Mouse (Mus musculus): ENCODE results near the gene Pip4k2a. TPM values are rescaled to one million over a fixed set of nuclear protein-coding genes. Genes with fewer than 3 reads are reported as not detected.
A peak's percentile ranks its signal among the peaks of the same experiment; 100 is the strongest.

Pip4k2a gene
- total and polyA plus RNA-seq, 2 experiments from 2014 or later, result 8.4 to 9.3 TPM

DNA sequence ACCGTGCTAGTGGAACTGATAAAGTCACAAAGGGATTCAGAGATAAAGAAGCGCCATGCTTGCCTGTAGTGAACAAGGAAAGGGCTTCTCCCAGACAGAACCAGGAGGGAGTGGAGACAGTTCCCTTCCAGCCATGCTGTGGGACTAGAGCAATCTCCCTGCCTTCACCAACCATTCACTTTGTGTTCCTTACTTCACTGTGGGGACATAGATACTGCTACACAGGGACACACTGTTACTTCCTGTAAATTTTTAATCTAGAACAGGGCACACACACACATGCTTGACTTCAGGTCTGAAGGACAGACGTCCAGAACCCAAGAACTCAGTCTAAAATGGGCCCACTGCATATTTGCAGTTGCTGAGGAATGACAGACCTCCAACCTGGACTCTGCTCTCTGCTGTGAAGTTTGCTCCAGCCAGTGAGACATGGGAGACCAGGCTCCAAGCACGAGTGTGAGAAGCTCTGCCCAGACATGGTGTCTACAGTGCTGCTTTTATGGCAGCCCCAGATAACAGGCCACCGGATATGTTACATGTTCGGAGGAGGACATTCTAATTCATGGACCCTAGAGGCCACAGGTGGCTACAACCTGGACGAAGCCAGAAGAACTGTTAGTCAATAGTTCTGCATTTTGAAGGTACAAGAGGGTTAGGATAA is 69.2 kb downstream of the Pip4k2a start:
- ATAC-seq, result no peak
- Histone ChIP-seq H3K4me1 (ENCODE audit: insufficient read depth) (peaks cover 4% of the 10 kb centered on the region; the same call in 1 of the 2 replicates), H3K4me2 (ENCODE audit: low read depth) (no peak overlapping the region), H3K9me3 (ENCODE audit: low read length) (no peaks in the 10 kb centered on the region), H3K36me3 (ENCODE audit: insufficient read depth) (no peaks in the 10 kb centered on the region), H3K27me3 (ENCODE audit: insufficient read depth, low read length) (no peaks in the 10 kb centered on the region), H3K4me3 (ENCODE audit: low read depth, low read length) (no peak overlapping the region), H3K27ac (ENCODE audit: low read depth, low read length) (no peak overlapping the region), H3K9ac (no peak overlapping the region)
- no peak for TF ChIP-seq CTCF (IDR thresholded peaks at IDR 0.05; ENCODE audit: low read depth)
- 86% methylated on average over 7 of the region's 7 CpGs for WGBS
- no peak for DNase-seq

DNA sequence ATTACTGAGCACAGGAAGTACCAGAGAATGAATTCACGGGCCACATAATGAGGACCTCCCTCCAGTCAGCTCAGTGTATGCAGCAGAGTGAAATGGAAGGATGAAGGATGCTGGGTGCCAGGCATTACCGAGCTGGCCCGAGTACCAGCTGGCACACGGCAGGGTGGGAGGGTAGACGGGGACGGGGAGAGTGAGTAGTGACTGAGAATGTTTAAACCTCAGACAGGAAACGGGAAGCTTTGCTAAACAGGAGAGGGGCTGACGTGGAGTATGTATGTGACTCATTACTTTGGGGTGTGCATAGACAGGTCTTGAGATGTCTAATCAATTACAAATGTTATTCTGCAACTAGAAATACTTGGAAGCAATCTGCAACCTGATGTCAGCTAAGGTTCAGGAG is 69.7 kb downstream of the Pip4k2a start:
- H3K9ac ChIP-seq, result no peak overlapping the region
- H3K36me3 ChIP-seq (ENCODE audit: insufficient read depth), result no peaks in the 10 kb centered on the region
- 0 out of 2 replicates have a peak, but pooled peaks have one; percentile 29 for ATAC-seq
- no peak overlapping the region for H3K27ac ChIP-seq (ENCODE audit: low read depth, low read length)
- DNase-seq, result no peak
- H3K9me3 ChIP-seq (ENCODE audit: low read length), result no peaks in the 10 kb centered on the region
- peaks cover 4% of the 10 kb centered on the region; the same call in 1 of the 2 replicates for H3K4me1 ChIP-seq (ENCODE audit: insufficient read depth)
- no peak overlapping the region for H3K4me3 ChIP-seq (ENCODE audit: low read depth, low read length)
- no peaks in the 10 kb centered on the region for H3K27me3 ChIP-seq (ENCODE audit: insufficient read depth, low read length)
- no peak for TF ChIP-seq CTCF (IDR thresholded peaks at IDR 0.05; ENCODE audit: low read depth)
- 50% methylated on average over 8 of the region's 8 CpGs for WGBS
- no peak overlapping the region for H3K4me2 ChIP-seq (ENCODE audit: low read depth)

DNA sequence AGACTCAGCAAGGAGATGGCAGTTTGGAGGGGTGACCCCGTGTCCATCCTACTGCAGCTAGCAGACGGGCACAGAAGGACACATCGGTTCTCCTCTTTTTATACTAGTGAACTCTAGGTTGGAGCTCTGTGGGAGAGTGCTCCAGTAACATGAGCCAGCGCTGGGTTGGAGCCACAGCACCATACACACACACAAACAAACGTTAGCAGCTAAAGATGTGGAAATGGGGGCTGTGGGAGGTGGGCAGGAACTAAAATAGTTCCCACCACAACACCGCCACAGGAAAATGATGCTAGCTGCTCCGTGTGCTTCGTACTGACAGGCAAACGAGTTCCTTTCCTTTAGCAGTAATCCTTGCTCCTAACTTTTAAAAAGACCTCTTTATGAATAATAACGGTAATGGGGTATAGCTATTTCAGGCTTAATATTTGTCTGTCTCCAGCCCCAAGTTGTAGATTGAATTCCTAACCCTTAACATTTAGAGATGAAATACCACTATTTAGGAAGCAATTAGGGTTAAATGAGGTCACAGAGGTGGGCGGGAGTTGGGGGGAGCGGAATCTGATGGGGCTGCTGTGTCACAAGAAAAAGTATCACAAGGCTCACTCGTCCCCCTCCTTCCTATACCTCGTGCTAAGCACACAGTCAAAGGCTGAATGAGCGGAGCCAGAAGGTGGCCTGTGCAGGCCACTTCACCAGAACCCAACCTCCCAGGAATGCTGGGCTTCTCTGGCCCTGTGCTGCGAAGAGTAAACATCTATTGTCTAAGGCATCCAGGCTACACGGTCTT is 73.9 kb downstream of the Pip4k2a start:
- no peak; the same call in 1 of the 2 replicates for ATAC-seq
- Histone ChIP-seq H3K4me3 (ENCODE audit: low read depth, low read length) (no peak overlapping the region), H3K4me1 (ENCODE audit: insufficient read depth) (peaks cover 4% of the 10 kb centered on the region; the same call in 1 of the 2 replicates), H3K4me2 (ENCODE audit: low read depth) (no peak overlapping the region), H3K27ac (ENCODE audit: low read depth, low read length) (no peak overlapping the region), H3K27me3 (ENCODE audit: insufficient read depth, low read length) (no peaks in the 10 kb centered on the region), H3K36me3 (ENCODE audit: insufficient read depth) (no peaks in the 10 kb centered on the region), H3K9me3 (ENCODE audit: low read length) (no peaks in the 10 kb centered on the region), H3K9ac (no peak overlapping the region)
- TF ChIP-seq CTCF (IDR thresholded peaks at IDR 0.05; ENCODE audit: low read depth), result no peak
- 44% methylated on average over 17 of the region's 17 CpGs for WGBS
- no peak for DNase-seq

DNA sequence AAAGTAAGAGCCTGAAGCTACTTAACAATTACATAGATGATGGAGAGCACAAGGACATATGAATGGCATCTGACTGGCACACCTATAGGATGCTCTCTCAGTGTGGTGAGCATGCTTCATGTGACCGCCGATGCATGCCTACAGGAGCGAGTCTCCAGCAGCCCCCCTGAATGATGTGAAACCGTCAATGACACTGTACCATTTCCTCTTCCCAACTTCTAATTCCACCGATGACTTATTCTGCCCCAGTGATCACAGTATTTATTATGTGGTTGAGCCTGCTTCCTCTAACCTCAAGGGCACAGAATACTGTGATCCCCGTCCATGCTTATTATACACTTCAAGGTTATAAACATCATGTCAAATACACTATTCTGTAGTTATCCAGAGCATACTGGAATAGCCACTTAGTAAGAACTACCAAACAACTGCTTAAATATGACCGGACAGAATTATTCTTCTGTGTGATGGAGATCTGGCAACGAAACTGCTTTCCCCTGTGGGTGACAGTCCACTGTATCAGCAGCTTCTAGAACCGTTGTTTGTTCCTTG is 74.8 kb downstream of the Pip4k2a start:
- Histone ChIP-seq H3K27me3 (ENCODE audit: insufficient read depth, low read length) (no peaks in the 10 kb centered on the region), H3K27ac (ENCODE audit: low read depth, low read length) (no peak overlapping the region), H3K9ac (no peak overlapping the region), H3K4me2 (ENCODE audit: low read depth) (no peak overlapping the region), H3K4me1 (ENCODE audit: insufficient read depth) (peaks cover 4% of the 10 kb centered on the region; the same call in 1 of the 2 replicates), H3K9me3 (ENCODE audit: low read length) (no peaks in the 10 kb centered on the region), H3K36me3 (ENCODE audit: insufficient read depth) (no peaks in the 10 kb centered on the region), H3K4me3 (ENCODE audit: low read depth, low read length) (no peak overlapping the region)
- TF ChIP-seq CTCF (IDR thresholded peaks at IDR 0.05; ENCODE audit: low read depth), result no peak
- DNase-seq, result no peak
- 87% methylated on average over 9 of the region's 9 CpGs for WGBS
- ATAC-seq, result no peak

DNA sequence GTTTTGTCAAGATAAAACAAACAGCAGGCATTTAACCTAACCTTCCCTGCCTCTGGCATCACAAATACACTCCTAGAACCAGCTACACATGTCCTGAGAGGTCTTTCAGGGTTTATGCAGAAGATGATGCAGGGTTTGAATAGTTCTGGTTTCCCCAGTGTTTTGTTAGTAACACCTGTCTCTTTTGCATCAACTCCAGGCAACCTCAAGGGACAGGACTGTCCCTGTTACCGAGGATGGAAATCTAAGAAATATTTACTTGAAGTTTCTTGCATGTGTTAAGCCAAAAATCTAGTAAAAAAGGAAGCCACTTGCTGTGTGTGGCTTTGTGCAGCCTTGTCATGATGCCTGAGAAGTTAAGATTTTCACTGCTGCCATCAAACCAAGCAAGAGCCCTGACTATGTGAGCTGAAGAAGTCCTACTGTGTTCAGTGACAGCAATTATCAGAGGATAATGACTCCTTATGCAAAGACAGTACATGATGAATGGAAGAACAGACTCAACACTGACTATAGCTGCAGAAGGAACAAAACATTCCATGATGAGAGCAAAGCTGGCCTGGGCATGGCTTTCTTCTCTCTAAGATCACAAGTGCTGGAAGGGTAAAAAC is 76.3 kb downstream of the Pip4k2a start:
- Histone ChIP-seq H3K9ac (no peak overlapping the region), H3K9me3 (ENCODE audit: low read length) (no peaks in the 10 kb centered on the region), H3K4me2 (ENCODE audit: low read depth) (no peak overlapping the region), H3K27ac (ENCODE audit: low read depth, low read length) (no peak overlapping the region), H3K27me3 (ENCODE audit: insufficient read depth, low read length) (no peaks in the 10 kb centered on the region), H3K4me3 (ENCODE audit: low read depth, low read length) (no peak overlapping the region), H3K36me3 (ENCODE audit: insufficient read depth) (no peaks in the 10 kb centered on the region), H3K4me1 (ENCODE audit: insufficient read depth) (peaks cover 4% of the 10 kb centered on the region; the same call in 1 of the 2 replicates)
- WGBS, result 62% methylated on average over 1 of the region's 1 CpGs
- DNase-seq (no peak), ATAC-seq (no peak)
- no peak for TF ChIP-seq CTCF (IDR thresholded peaks at IDR 0.05; ENCODE audit: low read depth)

DNA sequence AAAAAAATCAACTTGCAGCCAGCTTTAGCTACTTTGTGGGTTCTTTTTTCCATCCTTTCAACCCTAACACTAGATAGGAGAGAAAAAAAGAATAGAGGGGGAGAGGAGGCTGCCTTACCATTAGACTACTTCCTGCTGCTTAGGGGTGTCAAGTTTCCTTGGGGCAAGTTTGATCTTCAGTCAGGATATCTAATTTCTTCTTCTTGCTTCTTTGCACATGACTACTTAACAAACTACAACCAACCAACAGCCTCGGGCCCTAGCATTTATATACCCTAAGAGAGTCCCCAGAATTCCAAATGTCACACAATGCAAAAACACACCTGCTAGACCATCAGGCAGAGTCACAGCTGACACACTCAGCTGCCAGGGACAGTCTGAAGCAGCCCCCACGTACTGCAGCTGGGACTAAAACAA is 77.5 kb downstream of the Pip4k2a start:
- no peak overlapping the region for H3K27ac ChIP-seq (ENCODE audit: low read depth, low read length)
- H3K36me3 ChIP-seq (ENCODE audit: insufficient read depth), result no peaks in the 10 kb centered on the region
- no peak for ATAC-seq
- TF ChIP-seq CTCF (IDR thresholded peaks at IDR 0.05; ENCODE audit: low read depth), result no peak
- no peak overlapping the region for H3K4me2 ChIP-seq (ENCODE audit: low read depth)
- H3K4me3 ChIP-seq (ENCODE audit: low read depth, low read length), result no peak overlapping the region
- H3K9ac ChIP-seq, result no peak overlapping the region
- no peaks in the 10 kb centered on the region for H3K27me3 ChIP-seq (ENCODE audit: insufficient read depth, low read length)
- no peak for DNase-seq
- 27% methylated on average over 2 of the region's 2 CpGs for WGBS
- peaks cover 5% of the 10 kb centered on the region; the same call in 1 of the 2 replicates for H3K4me1 ChIP-seq (ENCODE audit: insufficient read depth)
- no peaks in the 10 kb centered on the region for H3K9me3 ChIP-seq (ENCODE audit: low read length)
